Mouse (Mus musculus) embryonic stem cell, embryonic (primary cell): ENCODE data around the gene Uqcc2.

Experiments
- CTCF ChIA-PET, 4 experiments: fragments of 300-600 bp in 2 of 4; fragments of 350-600 bp in 2 of 4; sonication (Branson Sonifier 250); formaldehyde crosslinking; loops; one replicate each; lab custom pipeline; 2022; ENCODE audit warnings: inconsistent platforms in 2 of 4; lab: Charles Lee
- POLR2A ChIA-PET, 4 experiments: fragments of 300-600 bp in 2 of 4; fragments of 350-600 bp in 2 of 4; sonication (Branson Sonifier 250); formaldehyde crosslinking; loops; one replicate each; lab custom pipeline; 2022; ENCODE audit warnings: antibody characterized with exemption in 4 of 4, inconsistent platforms in 1 of 4; lab: Charles Lee

Uqcc2 gene

DNA sequence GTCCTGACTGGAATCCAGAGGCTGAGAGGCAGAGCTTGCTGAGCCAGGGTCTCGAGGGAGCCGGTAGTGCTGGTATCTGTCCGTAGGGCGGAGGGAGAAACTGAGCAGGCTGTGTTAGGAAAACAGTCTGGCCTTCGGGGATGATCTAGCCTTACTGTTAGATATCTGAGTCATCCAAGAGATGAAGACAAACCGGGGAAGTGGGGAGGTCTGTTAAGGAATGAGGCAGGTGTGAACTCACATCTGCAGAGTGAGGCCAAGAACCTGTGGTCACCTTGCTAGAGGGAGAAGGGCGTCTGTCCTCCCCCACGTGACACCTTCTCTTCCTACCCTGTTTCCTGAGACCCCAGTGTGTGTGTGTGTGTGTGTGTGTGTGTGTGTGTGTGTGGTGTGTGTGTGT lies 50.9 kb downstream of the Uqcc2 start:
- CTCF ChIA-PET = interaction anchor here in 3 of 4 experiments (0.5 to 6.0 kb wide), 6 partner anchors 11 to 321 kb away, joined by 3 to 79 read pairs (median 10); no protein-coding TSS in a partner anchor

DNA sequence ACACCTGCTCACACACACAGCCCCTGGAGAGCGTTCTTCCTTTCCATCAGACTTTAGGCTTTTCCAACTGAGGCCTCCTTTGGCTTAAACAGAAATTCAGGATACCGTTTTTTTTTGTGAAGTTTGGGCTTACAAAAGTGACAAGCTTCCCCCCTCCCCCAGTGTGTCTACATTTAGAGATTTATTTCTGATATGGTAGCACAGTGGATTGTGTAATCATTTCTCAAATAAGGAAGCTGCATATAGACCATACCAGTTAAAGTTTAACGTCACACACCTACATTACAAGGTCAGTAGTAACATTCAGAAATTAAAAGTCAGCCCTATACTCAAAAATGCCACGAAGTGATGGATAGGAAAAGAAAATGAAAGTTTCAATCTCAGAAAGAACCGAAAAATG lies 51.8 kb downstream of the Uqcc2 start:
- CTCF ChIA-PET = interaction anchor here in 2 of 4 experiments (0.7 to 1.1 kb wide), 2 partner anchors 25 to 42 kb away, joined by 3 read pairs; partner anchors contain the start of gene Itpr3 (in 1 of the 2)
- POLR2A ChIA-PET = interaction anchor here in 2 of 4 experiments (0.6 to 1.4 kb wide), 4 partner anchors 45 to 50 kb away, joined by 3 to 5 read pairs (median 3); no protein-coding TSS in a partner anchor

More for the DNA sequence above, 50.9 kb downstream of the Uqcc2 start:
- POLR2A ChIA-PET = interaction anchor here in 1 of 4 experiments (0.6 to 1.5 kb wide), 4 partner anchors 47 to 51 kb away, joined by 3 read pairs; no protein-coding TSS in a partner anchor

DNA sequence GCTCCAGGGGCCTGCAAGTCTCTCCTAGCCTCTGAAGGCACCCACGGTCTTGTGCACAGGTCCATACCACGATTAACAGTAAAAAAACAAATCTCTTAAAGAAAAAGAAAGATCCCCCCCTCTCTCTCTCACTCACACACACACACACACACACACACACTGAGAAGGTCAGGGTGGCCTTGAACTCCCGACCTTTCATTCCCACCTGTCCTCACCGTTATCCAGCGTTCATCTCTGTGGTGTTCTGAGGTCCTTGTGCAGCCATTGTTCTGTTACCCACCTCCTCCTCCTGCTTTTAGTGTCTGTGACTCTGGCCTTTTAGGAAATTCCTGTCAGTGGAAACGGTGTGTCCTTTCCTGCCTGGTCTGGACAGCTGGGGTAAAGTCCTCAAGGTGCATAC lies 55.2 kb downstream of the Uqcc2 start:
- ChIA-PET POLR2A (interaction anchor here in 3 of 4 experiments (0.5 to 2.4 kb wide), 11 partner anchors 9 to 73 kb away, joined by 3 to 11 read pairs (median 4); partner anchors contain the start of gene Bak1 (in 2 of the 3)), CTCF (interaction anchor here (0.6 to 6.5 kb wide), 42 partner anchors 9 to 1199 kb away, joined by 3 to 55 read pairs (median 4); partner anchors contain the start of genes Bak1 (in 2 of the 4) and Itpr3 (in 2 of the 4))

DNA sequence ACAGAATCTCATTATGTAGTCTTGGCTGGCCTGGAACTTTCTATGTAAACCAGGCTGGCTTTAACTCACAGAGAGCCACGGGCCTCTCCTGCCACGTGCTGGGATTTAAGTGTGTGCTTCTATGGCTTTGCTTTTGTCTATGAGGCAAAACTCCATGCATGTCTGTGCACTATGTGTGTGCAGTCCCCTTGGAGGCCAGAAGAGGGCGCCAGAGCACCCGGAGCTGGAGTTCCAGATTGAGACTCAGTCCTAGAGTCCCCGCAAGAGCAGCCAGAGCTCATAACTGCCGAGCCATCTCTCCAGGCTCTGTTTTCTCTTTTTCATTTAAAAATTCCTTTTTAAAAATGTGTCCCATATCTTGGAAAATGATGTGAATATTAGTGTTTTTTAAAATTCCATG lies 55.8 kb downstream of the Uqcc2 start:
- POLR2A ChIA-PET = interaction anchor here in 3 of 4 experiments (0.7 to 2.4 kb wide), 11 partner anchors 10 to 203 kb away, joined by 3 to 11 read pairs (median 3); partner anchors contain the start of gene Bak1 (in 2 of the 3)
- CTCF ChIA-PET = interaction anchor here (0.6 to 6.5 kb wide), 42 partner anchors 8 to 317 kb away, joined by 3 to 55 read pairs (median 4); partner anchors contain the start of genes Bak1 (in 2 of the 4) and Itpr3 (in 2 of the 4)

DNA sequence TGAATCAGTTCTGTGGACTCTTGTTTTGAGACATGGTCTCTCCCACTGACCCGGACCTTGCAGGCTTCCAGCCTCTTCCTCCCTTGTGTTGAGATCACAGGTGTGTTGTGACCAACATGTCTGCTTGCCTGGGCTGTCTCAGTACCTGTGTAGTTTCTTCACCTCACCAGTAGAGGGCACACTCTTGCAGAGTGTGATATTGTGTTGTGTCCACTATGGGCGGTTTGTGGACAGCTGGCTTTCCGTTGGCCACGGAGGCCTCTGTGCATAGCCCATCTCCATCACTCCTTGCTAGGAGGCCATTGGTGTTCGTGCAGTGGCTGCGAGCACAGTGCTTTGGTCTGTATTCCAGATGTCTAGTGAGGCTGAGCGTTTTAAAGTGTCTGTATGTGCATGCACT lies 56.6 kb downstream of the Uqcc2 start:
- ChIA-PET CTCF (interaction anchor here (0.6 to 6.5 kb wide), 21 partner anchors 8 to 75 kb away, joined by 3 to 55 read pairs (median 5); partner anchors contain the start of genes Bak1 (in 1 of the 4) and Itpr3 (in 1 of the 4)), POLR2A (interaction anchor here in 2 of 4 experiments (0.8 to 2.4 kb wide), 4 partner anchors 12 to 56 kb away, joined by 3 to 11 read pairs (median 3); partner anchors contain the start of gene Uqcc2 (in 1 of the 2))

DNA sequence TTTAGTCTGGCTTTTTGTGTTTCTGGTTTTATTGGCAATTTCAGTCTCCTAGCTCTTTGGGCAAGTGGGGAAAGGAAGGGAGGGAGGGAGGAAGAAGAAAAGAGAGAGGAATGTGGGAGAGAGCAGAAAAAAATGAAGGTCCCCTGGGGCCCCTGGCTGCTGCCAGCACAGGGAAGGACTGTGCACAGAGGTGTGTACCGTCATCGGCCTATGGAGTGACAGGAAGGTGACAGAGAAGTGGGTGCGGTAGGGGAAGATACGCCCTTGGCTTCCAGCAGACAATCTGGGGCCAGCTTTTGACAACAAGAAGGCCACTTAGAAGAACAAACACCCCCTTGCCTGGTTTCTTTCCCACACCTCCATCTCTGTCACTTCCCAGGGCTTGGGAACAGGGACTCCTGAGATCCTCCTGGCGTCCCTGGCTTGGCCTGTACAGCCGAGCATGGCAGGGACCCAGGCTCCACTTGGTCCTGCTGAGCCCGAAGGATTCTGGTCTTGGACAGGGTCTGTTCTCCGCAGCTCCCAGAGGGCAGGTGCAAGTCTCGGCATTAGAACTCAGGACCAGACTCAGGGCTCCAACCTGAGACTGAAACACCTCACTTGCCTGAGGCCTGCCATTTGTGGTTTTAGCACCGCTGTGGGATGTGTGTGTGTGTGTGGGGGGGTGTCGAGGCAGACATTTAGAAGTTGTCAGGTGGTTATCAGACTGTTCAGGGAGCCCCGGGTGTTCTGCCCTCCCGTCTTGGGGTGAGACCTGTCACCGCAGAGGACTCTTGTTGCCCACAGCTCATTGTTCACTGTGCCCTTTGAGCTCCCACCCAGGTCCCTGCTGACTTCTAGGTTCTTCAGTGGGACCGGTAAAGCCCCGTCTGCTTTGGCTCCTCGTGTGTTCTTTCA lies 58.6 kb downstream of the Uqcc2 start:
- POLR2A ChIA-PET = interaction anchor here in 2 of 4 experiments (0.6 to 2.3 kb wide), 17 partner anchors 8 to 790 kb away, joined by 3 to 8 read pairs (median 3); partner anchors contain the start of gene Uqcc2 (in 1 of the 2)
- CTCF ChIA-PET = interaction anchor here (0.5 to 6.5 kb wide), 20 partner anchors 9 to 1195 kb away, joined by 3 to 55 read pairs (median 7); partner anchors contain the start of genes Bak1 (in 1 of the 4) and Itpr3 (in 1 of the 4)

DNA sequence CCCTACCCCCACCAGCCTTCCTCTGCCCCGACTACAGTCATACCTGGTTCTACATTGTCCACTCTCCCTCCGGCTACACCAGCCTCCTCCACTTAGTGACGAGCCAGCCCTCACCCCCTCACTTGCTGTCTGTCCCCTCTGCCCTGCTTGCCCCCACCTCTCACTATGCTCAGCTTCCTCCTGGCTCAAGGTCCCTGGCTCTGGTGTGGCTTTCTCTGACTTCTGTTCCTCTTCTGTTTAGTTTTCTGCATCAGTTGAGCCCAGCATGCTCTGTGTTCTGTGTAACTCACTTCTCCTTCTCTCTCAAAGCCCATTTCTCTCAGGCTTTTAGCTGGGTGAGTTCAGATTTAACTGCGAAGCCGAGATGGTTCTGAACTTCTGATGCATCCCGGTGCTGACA lies 59.5 kb downstream of the Uqcc2 start:
- CTCF ChIA-PET = interaction anchor here in 3 of 4 experiments (0.5 to 6.5 kb wide), 12 partner anchors 10 to 535 kb away, joined by 3 to 55 read pairs (median 4); partner anchors contain the start of gene Itpr3 (in 1 of the 3)
- POLR2A ChIA-PET = interaction anchor here in 3 of 4 experiments (0.5 to 2.3 kb wide), 10 partner anchors 8 to 1625 kb away, joined by 3 to 8 read pairs (median 4); no protein-coding TSS in a partner anchor

DNA sequence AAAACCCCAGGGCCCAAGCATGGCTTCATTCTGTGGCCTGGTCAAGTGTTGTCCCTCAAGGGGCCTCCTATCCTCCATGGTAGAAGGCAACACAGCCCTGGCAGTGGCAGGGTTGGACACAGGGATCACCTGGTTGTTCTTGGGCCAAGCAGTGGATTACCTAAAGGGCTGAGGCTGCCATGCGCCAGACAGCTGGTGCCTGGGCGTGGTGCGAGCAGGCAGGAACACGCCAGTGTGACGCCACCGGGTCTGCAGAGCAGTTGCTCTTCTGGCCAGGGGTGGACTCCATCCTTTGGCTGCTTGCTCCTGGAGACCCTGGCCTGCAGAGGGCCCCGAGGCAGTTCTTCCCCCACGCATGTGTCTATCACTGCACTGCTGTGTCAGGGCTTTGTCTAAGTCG lies 59.9 kb downstream of the Uqcc2 start:
- CTCF ChIA-PET = interaction anchor here (0.6 to 6.5 kb wide), 12 partner anchors 10 to 1285 kb away, joined by 3 to 55 read pairs (median 5); partner anchors contain the start of gene Itpr3 (in 1 of the 4)
- POLR2A ChIA-PET = interaction anchor here in 3 of 4 experiments (0.5 to 1.7 kb wide), 6 partner anchors 17 to 1625 kb away, joined by 3 to 8 read pairs (median 4); no protein-coding TSS in a partner anchor

DNA sequence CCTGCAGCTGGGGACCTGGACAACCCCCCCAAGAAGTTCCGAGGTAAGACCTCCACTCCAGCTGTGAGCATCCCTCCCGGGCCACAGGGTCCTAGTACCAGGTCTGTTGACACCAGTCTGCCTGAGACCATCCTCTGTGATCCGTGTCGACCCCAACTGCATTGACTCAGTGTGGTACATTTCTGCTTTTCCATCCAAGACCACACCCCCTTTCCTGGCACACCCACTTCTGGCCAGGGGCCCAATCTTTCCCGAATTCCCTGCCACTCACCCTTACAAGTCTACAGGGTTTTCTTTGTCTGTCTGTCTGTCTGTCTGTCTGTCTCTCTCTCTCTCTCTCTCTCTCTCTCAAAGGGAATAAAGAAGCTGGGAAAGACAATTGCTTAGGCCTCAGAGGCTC lies 60.6 kb downstream of the Uqcc2 start:
- CTCF ChIA-PET = interaction anchor here (0.6 to 6.5 kb wide), 10 partner anchors 11 to 1285 kb away, joined by 3 to 52 read pairs (median 4); no protein-coding TSS in a partner anchor
- POLR2A ChIA-PET = interaction anchor here in 2 of 4 experiments (0.7 to 2.8 kb wide), 4 partner anchors 10 to 51 kb away, joined by 3 to 9 read pairs (median 4); no protein-coding TSS in a partner anchor
